Mouse (Mus musculus) erythroblast, embryonic 14.5 days (primary cell): ENCODE results near the gene Kap.

Experiments
- GATA1 ChIP-seq: IDR thresholded peaks from 2 replicates; pipeline ENCODE4 v1.6.1; 2012; ENCODE audit warnings: low read length, inconsistent platforms, mixed read lengths
- TAL1 ChIP-seq: IDR thresholded peaks from 3 replicates; pipeline ENCODE4 v1.6.1; 2012; ENCODE audit warnings: low read length, inconsistent platforms, mixed read lengths

- TF ChIP-seq GATA1 (no peak), TAL1 (no peak)
Observed at GRCm38 (mm10) chr6:133849359-133849758, 4.2 kb downstream of the Kap start.
